Mouse (Mus musculus) stomach, embryonic 16.5 days (tissue): Measurements from ENCODE around the gene Lrrtm1. TPM values are rescaled to one million over a fixed set of nuclear protein-coding genes. Genes with fewer than 3 reads are reported as not detected.

ENCODE experiments used
- ATAC-seq: fragments of 200-750 bp; cut with Nextera tagmentation; 2 replicates; pipeline ENCODE4 v1.8.0; 2017; ENCODE audit warnings: moderate number of reproducible peaks, moderate TSS enrichment; ENCODE audit not compliant: insufficient read depth, low FRiP score
- H3K27ac ChIP-seq: fragments of 300-500 bp; sonication (generic); 2 replicates; pipeline ENCODE4 v1.5.1; 2014; ENCODE audit warnings: low read length
- H3K27me3 ChIP-seq: fragments of 300-500 bp; sonication (generic); 2 replicates; pipeline ENCODE4 v1.6.1; 2014; ENCODE audit warnings: low read length, control low read depth, mixed read lengths; ENCODE audit not compliant: control insufficient read depth, insufficient read depth
- H3K36me3 ChIP-seq: fragments of 300-500 bp; sonication (generic); 2 replicates; pipeline ENCODE4 v1.6.1; 2014; ENCODE audit warnings: low read length; ENCODE audit not compliant: control insufficient read depth, insufficient read depth
- H3K4me1 ChIP-seq: fragments of 300-500 bp; sonication (generic); 2 replicates; pipeline ENCODE4 v1.6.1; 2014; ENCODE audit warnings: low read length, control low read depth, mixed read lengths; ENCODE audit not compliant: control insufficient read depth, insufficient read depth
- H3K4me2 ChIP-seq: fragments of 300-500 bp; sonication (generic); 2 replicates; pipeline ENCODE4 v1.6.1; 2014; ENCODE audit warnings: low read depth, low read length, mixed read lengths
- H3K4me3 ChIP-seq: fragments of 300-500 bp; sonication (generic); replicated peaks from 2 replicates; pipeline ENCODE4 v1.5.1; 2014; ENCODE audit warnings: mild to moderate bottlenecking, low read length
- H3K9ac ChIP-seq: fragments of 300-500 bp; sonication (generic); 2 replicates; pipeline ENCODE4 v1.6.1; 2014; ENCODE audit warnings: low read length
- H3K9me3 ChIP-seq: fragments of 300-500 bp; sonication (generic); replicated peaks from 2 replicates; pipeline ENCODE4 v1.6.1; 2016; ENCODE audit warnings: low read length, control low read depth; ENCODE audit not compliant: control insufficient read depth
- WGBS: fragments of 180-500 bp; shearing (Covaris S2); extraction: QIAGEN DNeasy Blood & Tissue Kit; methylation state at CpG from one replicate; pipeline ENCODE4 v1.1.7; 2014; 5-methylcytosine and 5-hydroxymethylcytosine counted together
- polyA plus RNA-seq: library from polyadenylated mRNA; unstranded; fragments of >200 nt; fragmentation: Nextera tagmentation; extraction: Ambion mirVana; gene quantifications from 2 replicates; pipeline ENCODE4 v1.2.1, GENCODE M21; 2015

The Lrrtm1 gene
- polyA plus RNA-seq, 1 experiment from 2014 or later, result 3.1 TPM

- Histone ChIP-seq H3K27me3 (no peaks in the 10 kb centered on the region), H3K4me1 (no peaks in the 10 kb centered on the region), H3K9me3 (no peaks in the 10 kb centered on the region), H3K4me3 (no peak overlapping the region), H3K27ac (no peak overlapping the region), H3K36me3 (no peaks in the 10 kb centered on the region), H3K4me2 (no peak overlapping the region), H3K9ac (no peak overlapping the region)
- ATAC-seq, result no peak
Observed at GRCm38 (mm10) chr6:77288402-77288801, 45.9 kb downstream of the Lrrtm1 start.

DNA sequence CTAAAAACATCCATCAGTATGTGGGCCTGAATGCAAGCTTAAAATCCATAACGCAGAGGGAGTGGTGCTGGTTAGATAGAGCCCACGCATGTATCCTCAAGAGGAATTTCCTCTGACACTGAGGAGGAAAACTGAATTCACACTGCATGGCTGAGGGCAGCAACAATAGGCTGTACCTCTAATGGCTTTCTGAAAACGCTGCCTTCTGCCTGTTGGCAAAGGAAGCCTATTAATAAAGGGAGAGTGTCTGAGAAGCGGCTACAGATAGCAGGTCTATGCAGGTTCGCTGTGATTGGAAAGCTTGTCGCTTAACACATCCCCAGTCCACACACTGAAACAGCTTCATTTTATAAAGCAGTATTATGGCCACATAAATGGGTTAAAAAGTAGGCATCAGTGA is 48.9 kb downstream of the Lrrtm1 start:
- H3K27me3 ChIP-seq, result no peaks in the 10 kb centered on the region
- H3K9ac ChIP-seq, result no peak overlapping the region
- H3K4me1 ChIP-seq, result no peaks in the 10 kb centered on the region
- no peak overlapping the region for H3K27ac ChIP-seq
- WGBS, result 72% methylated on average over 6 of the region's 6 CpGs
- ATAC-seq, result no peak
- no peaks in the 10 kb centered on the region for H3K9me3 ChIP-seq
- H3K36me3 ChIP-seq, result no peaks in the 10 kb centered on the region
- H3K4me2 ChIP-seq, result no peak overlapping the region
- H3K4me3 ChIP-seq, result no peak overlapping the region

GRCm38 (mm10) chr6:77301305-77301704 is 58.8 kb downstream of the Lrrtm1 start:
- Histone ChIP-seq H3K4me1 (no peaks in the 10 kb centered on the region), H3K4me2 (no peak overlapping the region), H3K9me3 (no peaks in the 10 kb centered on the region), H3K27me3 (no peaks in the 10 kb centered on the region), H3K4me3 (no peak overlapping the region), H3K36me3 (no peaks in the 10 kb centered on the region), H3K9ac (no peak overlapping the region), H3K27ac (no peak overlapping the region)
- WGBS, result 58% methylated on average over 1 of the region's 1 CpGs
- no peak for ATAC-seq

DNA sequence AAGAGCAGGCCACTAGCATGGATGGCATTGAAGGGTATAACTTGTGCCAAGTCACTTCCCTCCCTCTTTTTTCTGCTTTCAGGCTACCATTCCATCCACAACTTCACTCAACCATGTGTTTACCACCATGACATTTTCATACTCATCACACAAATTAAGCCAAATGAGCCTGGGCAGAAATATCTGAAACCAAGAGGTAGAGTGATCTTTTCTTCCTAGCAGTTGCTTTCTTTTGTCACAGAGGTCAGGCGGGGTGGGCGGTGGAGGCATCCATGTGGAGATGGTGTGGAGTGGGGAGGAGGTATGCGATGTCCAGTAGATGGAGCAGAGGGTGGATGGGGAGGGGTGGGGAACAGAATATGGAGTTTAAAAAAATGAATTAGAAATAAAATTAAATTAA is 64.3 kb downstream of the Lrrtm1 start:
- ATAC-seq, result no peak
- Histone ChIP-seq H3K9me3 (no peaks in the 10 kb centered on the region), H3K27ac (no peak overlapping the region), H3K36me3 (no peaks in the 10 kb centered on the region), H3K4me3 (no peak overlapping the region), H3K4me2 (no peak overlapping the region), H3K9ac (no peak overlapping the region), H3K27me3 (no peaks in the 10 kb centered on the region), H3K4me1 (no peaks in the 10 kb centered on the region)
- 93% methylated on average over 3 of the region's 3 CpGs for WGBS
